Mouse (Mus musculus): ENCODE data around the gene Vsig2.

Gene Vsig2

DNA sequence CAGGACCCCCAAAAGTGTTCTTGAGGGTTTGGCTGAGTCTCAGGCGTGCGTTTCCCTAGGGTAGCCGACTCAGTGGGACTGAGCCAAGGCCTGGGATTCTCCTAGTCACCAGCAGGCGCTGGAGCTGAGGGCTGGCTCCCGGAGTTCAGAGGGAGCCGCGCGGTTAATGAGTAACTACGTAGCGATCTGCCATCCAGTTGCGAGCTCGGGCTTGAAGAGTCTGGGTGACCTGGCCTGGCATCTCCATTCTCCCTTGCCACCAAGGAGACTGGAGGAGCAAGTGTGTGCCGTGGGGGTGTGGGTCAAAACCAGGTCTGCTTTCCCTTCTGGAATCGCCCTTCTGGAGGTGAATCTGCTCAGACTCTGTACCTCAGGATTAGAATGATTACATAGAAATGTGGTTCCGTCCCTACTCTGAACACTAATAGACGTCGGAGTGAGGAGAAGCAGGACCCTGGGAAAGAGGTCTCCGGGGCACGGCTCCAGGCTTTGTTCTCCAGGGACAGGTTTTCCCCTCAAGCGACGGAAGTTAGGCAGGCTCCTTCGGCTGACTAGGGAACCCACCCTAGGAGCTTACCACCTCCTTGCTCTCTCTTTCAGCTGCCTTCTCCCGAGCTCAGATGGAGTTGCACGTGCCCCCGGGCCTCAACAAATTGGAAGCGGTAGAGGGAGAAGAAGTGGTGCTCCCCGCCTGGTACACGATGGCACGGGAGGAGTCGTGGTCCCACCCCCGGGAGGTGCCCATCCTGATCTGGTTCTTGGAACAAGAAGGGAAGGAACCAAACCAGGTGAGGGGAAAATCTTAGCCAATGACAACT lies 8.0 kb upstream of the Vsig2 start:
- no peak for DNase-seq (ENCODE audit: low read depth, low spot score)

DNA sequence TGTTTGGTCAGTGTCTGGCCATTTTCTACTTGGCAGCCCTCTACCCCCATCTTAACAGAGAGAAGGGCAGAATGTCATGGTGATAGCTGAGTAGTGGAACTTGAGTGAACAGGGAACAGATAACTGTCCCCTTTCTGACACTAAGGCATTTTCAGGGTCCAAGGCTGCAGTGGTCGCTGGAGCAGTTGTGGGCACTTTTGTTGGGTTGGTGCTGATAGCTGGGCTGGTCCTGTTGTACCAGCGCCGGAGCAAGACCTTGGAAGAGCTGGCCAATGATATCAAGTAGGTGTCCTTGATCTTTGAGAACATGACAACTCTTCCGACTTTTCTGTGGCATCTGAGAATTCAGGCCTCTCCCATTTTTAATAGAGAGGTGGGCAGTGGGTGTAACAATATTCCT lies 2.2 kb upstream of the Vsig2 start:
- DNase-seq (ENCODE audit: low read depth, low spot score): no peak

DNA sequence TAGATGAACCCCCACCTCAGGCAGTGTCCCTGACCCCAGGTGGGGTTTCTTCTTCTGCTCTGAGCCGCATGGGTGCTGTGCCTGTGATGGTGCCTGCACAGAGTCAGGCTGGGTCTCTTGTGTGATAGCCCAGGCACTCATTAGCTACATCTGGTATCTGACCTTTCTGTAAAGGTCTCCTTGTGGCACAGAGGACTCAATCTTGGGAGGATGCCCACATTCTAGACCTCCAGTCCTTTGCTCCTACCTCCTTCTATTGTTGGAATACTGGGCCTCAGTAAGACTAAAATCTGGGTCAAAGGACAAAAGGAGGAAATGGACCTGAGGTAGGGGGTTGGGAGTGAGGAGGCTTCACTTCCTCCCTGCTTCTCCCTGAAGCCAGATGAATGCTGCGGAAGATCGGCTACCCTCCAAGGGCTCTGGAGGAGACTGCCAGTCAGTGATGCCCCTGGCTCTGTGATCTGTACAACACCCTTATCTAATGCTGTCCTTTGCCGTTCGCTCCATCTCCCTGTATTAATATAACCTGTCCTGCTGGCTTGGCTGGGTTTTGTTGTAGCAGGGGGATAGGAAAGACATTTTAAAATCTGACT lies 1.3 kb upstream of the Vsig2 start:
- no peak for DNase-seq (ENCODE audit: low read depth, low spot score)

DNA sequence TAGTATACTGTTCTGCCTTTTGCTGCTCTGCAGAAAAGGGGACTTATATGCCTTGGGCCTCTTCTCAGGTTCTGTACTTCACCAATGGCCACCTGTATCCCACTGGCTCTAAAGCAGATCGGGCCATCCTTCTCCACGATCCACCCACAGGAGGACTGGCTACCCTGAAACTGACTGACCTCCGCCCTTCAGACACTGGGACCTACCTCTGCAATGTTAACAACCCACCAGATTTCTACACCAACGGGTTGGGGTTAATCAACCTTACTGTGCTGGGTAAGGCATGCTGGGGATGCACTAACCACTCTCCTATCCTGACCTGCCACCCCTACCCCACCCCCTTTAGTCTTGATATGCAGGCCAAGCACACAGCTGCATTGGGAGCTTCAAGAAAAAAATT lies 1.2 kb downstream of the Vsig2 start:
- no peak for DNase-seq (ENCODE audit: low read depth, low spot score)

DNA sequence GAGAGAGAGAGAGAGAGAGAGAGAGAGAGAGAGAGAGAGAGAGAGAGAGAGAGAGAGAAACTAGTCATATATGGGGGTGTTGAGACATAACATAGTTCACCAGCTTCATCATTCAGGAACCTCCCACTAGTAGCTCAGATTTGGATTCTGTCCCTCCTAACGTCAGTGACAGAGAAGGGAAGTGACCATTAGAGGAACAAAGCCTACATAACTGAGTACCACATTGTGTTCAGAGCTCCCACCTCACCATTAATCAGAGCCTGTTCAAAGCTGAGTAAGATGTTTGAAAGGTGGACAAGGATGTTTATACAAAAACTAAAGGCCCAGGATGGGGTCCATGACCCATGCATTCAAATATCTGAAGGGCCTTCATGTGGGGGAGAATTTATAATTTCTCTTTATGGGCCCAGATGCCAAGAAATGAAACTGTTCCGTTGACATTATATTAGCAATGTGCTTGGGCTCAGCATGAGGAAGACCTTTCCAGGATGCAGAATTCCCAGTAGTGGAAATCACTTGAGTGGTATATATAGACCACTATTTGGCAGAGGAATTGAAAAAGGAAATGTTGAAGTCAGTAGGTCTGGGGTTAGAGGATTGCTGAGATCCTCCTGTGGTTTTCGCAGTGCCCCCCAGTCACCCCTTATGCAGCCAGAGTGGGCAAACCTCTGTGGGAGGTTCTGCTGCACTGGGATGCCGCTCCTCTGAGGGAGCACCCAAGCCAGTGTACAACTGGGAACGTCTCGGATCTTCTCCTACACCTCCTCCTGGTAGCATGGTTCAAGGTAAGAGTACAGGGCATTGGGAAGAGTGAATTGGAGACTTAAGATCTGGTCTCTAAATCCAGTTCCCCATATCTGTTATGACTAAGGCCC lies 1.9 kb downstream of the Vsig2 start:
- DNase-seq (ENCODE audit: low read depth, low spot score): no peak

DNA sequence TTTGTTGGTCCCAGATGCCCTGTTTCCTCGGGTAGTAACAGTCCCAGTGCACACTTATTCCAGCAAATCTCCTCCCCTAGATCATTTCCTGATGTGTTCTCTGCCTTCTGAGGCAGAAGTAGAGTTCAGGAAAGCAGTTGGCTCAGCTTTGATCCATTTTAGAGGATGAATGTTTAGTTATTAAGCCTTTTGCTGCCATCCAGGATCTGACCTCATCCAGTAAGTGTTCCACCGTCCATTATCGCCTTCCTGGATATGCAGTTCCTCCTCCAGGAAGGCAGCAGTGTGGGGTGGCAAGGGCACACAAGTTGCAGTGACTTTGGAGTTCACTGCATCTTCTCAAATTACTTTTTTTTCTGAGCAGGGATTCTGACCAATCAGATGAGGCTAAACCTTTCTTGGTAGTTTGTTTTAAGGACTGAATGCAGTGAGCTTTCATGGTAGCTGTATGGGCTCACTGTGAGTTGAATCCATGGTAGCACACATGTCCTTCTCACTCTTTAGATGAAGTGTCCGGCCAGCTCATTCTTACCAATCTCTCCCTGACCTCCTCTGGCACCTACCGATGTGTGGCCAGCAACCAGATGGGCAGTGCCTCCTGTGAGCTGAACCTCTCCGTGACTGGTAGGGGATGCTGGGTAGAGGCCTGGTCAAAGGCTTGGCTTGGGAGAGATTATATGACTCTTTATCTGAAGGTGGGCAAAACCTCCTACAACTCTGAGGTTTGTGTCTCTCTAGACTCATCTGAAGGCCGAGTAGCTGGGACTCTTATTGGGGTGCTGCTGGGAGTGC lies 3.0 kb downstream of the Vsig2 start:
- DNase-seq (ENCODE audit: low read depth, low spot score): no peak

DNA sequence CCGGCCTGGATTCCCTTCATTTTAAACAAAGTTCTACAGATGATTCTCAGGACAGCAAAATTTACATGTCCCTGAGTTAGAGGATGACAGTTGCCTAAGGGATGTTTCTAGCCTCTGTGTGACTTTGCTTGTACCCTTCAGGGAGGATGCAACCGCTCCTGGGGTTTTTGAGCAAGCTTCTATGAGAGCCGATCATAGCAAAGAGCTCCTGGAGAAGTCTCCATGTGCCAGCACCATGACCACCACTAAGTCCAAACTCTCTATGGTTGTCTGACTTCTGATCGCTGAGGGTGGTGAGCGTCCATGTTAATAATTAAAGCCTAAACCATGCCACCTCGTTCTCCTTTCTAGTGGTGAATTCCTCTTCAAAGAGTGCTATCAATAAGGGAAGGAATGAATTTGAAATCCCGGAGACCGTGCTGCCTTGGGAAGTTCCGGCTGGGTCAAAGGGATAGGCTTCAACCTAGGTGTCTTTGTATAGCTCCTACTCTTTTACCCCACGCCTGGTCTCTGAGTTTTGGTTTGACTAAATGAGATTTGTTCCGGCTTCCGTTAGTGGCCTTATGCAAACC lies 4.9 kb downstream of the Vsig2 start:
- no peak for DNase-seq (ENCODE audit: low read depth, low spot score)

DNA sequence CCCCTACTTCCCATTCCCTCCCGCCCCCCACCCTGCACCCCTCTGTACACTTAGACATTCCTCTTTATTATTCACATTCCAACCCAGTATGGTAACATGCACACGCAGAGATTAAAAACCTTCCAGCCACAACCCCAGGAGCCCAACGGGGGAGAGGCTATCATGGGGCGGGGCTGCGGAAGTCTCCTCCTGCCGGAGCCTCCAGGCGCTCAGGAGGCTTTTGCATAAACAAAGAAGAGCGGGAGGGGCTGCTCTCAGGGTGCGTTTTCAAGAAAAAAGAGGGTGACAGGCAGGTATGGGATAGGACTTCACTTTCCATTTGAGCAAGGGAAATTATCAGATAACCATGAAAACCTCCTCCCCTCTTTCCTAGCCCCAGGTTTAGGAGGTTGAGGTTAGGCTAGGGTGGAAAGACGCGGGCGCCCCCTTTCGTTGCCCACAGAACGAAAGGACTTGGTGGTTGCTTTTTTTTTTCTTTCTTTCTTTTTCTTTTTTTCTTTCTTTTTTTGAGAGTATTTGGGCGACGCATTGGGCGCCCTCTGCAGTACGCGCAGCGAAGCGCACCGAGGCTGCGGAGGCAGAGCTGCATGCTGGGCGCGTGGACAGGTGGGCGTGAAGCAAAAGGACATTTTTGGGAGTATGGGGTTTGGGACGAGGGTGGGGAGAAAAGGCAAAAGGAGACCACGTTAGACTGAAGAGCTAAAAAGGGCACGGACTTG lies 5.6 kb downstream of the Vsig2 start:
- no peak for DNase-seq (ENCODE audit: low read depth, low spot score)

DNA sequence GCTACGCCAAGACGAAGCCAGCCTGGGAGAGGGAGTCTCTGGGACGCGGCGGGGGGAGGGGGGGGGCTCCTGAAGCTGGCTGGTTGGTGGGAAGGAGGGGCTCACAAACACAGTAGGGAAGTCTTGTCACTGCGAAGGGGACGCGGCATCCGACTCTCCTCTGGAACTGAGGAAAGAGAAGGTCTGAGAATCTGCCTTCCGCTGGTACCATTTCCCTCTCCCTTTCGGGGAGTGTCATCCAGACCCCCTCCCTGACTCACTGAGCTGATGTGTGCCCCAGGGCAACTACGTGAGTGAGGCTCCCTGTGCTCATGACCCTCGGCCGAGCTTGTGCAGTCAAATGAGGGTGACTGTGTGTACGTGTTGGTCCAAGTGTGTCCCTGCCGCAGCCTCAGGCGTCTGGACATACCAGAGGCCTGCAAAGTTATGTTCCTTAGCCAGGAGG lies 6.1 kb downstream of the Vsig2 start:
- DNase-seq (ENCODE audit: low read depth, low spot score): no peak

DNA sequence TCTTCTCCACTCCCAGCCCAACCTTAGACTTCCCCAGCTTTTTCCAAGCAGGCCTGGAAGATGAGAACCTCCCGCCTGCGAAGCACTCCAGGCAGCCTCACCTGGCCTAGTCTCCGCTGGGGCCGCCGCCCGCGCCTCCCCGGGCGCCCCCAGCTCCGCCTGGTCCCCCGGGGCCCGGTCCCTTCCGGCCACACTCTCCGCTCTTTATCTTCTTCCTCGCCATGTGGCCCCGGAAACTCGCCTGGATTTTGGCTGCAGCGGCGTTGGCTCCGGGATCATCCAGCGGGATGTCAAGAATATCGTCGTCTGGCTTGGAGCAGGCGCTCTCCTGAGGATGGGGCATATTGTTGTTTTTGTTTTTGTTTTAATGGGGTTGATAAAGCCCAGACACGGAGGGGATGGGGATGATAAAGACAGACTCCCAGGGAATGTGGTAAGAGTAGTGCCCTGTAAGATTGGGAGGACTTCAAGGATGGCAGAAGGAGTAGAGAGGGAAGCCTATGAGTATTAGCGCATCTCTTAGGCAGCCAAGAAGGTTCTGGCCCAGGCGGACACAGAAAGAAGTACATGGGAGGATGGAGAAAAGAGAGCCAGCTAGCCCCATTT lies 6.9 kb downstream of the Vsig2 start:
- DNase-seq (ENCODE audit: low read depth, low spot score): no peak

DNA sequence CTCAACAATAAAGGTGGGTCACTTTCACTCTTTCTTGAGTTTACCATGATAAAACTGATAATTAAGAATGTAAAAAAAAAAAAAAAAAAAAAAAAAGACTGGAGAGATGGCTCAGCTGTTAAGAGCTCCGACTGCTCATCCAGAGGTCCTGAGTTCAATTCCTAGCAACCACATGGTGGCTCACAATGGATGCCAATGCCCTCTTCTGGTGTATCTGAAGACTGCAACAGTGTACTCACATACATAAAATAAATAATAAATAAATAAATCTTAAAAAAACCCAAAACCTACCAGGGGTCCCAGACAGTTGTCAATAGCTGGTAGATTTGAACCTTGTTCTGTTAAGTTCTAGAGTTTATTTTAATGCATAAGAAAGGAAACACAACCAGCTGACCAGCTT lies 7.8 kb downstream of the Vsig2 start:
- DNase-seq (ENCODE audit: low read depth, low spot score): no peak

DNA sequence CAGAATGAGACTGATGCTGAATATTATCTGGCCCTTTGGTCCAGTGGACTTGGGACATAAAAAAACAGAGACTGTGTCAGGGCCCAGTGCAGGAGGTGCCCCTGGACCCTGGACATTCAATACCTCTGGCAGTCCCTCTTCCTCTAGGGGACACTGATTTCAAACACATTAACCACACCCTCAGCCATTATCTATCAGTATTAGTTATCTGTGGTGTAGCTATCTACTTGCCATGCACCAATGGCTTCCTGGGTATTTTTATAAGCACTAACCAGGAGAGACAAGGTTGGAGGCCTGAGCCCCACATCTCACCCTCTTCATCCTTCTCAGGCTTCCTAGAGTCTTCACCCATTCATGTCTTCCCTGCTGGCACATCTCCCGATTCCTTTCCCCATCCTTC lies 11.4 kb downstream of the Vsig2 start:
- DNase-seq (ENCODE audit: low read depth, low spot score): no peak

DNA sequence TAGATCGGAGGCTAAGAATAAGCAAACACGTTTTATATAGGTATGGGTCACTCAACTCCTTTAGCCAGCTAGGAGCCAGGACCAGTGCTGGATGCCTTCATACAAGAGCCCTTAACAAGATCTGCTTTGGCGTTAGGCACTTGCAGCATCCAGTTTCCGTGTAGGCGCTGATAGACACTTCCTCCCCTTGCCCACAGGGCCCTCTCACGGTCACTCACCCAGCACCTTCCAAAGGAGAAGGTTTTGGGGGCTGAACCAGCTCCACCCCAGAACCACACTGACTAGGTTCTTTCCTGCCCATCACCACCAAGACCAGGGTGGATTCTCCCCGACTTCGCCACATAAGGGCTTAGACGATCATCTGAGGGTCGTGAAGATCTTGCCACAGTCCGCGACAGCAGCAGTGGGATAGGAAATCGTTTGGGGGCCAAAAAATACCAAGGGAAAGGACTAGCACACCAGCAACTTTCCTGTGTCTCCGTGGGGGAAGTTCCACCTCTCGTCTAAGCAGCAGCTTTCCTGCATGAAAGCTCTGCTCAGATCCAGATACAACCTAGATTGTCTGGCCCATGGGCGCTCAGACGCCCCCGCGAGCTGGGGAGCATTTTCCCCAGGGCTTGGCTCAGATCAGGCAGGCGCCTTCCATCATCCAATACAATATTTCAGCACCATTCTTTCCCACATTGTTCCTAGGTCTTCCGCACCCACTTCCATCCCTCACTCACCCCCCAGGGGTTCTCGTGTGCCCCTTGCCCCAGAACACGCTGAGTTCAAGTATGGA lies 12.9 kb downstream of the Vsig2 start:
- DNase-seq (ENCODE audit: low read depth, low spot score): no peak

DNA sequence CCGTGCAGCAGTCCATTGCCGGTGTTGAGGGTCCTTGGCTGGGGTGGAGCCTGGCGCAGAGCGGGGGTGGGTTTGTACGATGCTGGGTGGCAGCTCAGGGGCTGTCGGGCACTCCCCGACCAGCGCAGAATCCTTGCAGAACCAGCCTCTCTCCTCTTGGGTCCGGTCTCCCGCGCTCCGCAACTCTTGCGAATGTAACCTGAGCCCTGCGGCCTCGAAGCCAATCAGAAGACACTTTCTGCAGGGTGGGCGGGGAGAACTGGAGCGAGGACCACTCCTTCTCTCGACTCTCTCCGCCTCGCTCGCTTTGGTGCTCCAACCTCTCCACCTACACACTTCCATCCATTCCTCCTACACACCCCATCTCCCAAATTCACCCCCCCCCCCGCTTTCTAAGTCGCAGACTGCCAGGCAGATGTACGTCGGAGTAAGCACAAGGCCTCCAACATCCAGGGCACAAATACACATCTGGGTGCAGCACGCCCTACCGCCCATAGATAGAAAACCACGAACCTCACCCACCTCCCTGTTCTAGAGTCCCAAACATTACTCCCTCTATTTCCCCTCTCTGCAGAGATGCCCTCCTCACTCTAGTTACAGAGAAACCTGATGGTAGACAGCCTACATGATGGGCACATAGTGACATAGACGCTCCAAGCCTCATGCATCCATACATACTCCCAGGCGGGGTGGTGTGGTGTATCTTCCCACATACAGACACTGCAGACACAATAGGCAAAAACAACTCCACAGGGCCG lies 13.7 kb downstream of the Vsig2 start, which contains the start of gene Nrgn:
Gene Nrgn, minus strand, starts transcription at position 369 of the 758 bp plus-strand sequence.
- no peak for DNase-seq (ENCODE audit: low read depth, low spot score)

DNA sequence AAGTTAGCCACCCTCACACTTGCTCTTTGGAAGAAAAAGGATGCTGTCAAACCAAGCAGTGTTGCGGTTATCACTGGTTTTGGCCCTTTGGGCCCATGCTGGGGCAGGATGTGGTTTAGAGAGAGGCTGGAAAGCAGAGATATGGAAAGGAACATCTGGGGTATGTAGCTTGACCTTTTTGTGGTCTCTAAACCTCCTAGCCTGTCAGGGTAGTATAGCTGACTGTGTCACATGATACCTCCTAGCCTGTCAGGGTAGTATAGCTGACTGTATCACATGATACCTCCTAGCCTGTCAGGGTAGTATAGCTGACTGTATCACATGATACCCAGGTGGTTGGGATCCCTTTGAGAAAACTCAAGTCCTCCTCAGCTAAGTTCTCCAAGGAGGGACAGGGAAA lies 15.2 kb downstream of the Vsig2 start:
- no peak for DNase-seq (ENCODE audit: low read depth, low spot score)

DNA sequence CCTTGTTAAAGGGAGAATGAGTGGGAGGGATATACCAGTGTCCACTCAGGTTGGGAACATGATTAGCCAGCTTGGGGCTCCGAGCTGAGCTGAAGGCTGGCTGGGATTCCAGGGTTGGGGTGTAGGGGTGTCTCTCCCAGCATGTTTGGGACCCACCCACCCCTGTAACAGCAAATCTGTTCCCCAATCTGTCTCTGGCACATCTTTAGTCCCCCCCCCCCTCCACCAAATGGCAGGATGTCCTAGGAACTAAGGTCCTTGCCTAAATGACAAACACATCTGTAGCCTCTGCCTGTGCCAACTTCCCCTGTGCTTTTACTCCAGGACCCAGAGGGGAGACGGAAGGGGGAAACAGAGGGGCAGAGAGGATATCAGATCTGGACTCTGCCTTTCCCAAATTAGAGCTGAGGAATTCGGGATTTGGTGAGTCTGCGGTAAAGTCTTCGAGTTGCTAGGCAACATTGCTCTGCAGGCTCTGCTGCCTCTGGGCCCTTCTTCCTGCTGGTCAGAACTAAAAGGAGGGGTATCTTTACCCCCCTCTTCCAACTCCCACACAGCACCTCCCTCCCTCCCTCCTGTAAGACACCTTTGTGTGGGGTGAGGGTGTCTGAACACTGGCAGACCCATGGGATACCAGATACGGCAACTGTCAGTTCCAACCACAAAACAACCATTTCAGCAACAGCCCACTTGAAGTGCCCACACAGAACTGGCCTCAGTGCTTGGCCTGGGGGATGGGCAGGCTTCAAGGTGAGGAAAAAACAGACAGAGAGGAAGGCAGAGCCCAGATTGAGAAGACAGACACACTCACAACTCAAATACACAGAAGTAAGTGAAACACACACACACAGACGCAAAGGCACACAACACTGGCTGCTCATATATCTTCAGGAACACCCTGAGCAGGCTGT lies 16.0 kb downstream of the Vsig2 start, which contains the start of gene Siae:
Gene Siae, plus strand, starts transcription at position 861 of the 911 bp plus-strand sequence.
- no peak for DNase-seq (ENCODE audit: low read depth, low spot score)

DNA sequence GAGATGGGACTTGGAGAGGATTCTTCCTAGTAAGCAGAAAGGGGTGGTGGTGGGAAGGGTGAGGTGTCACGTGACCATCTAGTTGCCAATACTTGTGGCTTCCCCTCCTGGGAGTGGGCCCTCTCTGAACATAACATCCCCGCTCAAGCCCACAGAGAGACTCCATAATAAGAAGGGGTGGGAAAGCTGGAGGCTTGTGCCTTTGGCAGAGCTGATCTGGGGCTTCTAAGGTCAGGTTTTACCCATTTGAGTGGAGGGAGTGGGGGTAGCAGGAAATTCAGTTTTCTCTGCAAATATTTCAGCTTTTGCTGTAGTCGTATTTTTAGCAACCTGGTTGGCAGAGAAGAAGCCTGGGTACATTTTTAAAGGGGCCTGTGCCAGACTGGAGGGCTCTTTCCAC lies 17.3 kb downstream of the Vsig2 start:
- DNase-seq (ENCODE audit: low read depth, low spot score): no peak
